Mouse (Mus musculus): ENCODE results near the gene Tspan9.

The Tspan9 gene

DNA sequence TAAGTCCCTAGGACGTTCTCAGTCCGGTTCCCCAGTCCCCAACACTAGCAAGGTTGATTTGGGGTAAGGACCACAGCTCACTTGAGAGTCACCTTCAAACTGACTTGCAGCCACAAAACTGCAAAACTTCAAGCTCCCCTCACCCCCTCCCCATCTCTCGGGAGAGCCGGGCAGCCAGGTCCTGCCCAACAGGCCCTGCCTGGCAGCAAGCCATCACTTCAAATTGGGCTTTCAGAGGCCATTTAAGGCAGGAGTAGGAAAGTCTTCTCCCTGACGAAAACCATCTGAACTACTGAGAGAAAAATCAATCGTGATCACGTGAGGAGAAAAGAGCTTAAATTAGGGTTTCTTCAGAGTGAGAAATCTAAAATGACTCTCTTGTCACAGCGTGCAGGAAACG, 44.2 kb downstream of the Tspan9 start:
- no peak for DNase-seq

DNA sequence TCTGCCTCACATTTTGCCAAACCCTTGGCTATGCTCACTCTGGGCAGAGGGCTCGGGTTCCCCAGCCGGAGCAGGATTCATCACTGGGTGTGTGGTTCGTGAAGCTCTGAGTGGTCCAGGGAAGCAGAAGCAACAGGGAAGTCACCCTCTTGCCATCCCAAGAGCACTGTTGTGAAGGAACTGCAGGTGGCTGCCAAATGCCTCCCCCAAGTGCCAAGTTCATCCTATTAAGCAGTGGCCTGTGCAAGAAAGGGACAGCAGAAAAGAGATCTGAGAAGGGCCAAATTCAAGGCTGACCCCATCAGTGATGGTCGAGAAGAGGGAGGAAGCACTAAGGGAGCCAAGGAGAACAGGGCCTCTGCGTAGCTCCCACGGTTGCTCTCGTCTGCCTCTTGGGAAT, 46.9 kb downstream of the Tspan9 start:
- DNase-seq, result peak; percentile 21

DNA sequence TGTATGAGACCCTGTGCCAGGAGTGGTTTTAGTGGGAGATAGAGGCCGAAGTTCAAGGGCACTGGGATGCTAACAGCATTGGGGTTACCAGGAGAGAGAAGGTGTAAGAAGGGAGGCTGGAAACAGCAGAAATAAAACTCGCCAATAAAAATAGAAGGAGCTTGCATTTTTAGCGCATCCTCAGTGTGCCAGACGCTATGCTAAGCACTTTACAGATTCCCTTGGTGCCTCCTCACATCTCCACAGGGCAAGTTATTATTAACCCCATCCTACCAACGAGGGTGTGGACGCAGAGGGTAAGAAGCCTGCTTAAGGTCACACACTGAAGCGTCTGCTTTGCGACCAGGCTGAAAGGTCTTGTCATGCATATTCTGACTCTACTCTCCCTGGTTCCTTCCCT, 47.5 kb downstream of the Tspan9 start:
- DNase-seq, result no peak

DNA sequence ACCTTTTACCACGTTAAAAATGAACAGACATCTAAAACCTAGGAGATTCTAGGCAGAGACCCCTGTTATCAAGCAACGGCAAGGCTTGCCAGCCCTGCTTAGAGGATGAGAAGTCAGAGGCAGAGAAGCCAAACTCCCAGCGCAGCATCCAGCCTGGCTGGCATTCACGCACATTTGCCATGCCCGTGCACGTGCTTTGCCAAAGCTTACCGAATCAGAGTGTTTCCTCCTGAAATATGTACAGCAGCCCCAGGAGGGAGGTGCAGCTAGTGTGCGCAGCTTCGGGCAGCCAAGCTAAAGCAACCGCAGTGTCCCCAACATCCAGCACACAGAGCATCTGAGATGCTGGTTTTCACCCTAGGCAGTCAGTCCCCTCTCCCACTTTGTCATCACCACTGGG, 48.3 kb downstream of the Tspan9 start:
- DNase-seq, result peak; percentile 46

DNA sequence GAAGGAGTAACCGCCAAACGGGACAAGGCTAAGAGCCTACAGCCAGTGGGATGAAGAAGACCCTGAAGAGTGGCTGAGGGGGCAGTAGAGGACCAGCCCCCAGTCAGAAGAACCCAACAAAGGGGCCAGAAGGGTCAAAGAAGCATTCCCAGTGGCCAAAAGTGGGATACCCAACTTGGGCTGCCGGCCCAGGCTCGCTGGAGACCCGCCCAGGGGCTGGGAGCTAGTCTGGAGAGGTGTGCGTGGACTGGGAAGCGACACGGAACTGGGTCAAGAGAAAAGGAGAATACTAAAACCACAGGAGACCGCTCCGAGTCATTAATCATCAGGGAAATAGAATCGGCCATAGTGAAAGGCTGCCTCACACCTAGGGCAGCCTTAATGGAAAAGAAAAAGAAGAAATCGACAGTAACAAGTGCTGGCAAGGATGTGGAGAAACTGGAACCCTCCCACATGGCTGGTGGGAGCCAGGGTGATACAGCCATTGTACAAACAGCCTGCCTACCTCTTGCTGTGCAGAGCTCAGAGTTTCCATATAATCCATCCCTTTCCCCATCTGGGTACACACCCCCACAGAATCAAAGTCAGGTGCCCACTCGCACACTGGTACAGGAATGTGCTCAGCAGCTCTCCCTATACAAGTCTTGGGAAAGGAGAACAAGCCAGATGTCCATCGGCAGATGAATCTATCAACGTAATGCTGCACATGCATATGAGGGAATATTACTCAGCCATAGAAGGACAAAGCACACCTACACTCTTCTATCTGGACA, 49.4 kb downstream of the Tspan9 start:
- DNase-seq, result peak; percentile 20

DNA sequence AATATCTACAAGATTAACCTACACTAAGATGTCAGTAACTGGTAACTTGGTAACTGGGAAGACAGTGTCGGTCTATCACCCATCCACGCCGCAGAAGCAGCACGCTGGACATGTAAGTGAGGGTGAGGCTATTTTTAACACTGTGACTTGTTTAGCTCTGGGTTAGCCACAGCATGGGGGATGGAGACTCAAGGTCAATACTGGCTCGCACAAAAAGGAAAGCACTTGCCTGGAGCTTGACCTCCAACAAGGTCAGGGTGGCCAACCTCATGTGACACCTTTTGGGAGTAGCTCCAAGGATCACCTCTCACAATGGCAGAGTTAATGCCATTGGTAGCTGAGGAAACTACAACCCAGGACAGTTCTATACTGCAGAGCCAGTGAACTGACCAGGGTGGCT, 50.8 kb downstream of the Tspan9 start:
- DNase-seq, result peak; percentile 18

DNA sequence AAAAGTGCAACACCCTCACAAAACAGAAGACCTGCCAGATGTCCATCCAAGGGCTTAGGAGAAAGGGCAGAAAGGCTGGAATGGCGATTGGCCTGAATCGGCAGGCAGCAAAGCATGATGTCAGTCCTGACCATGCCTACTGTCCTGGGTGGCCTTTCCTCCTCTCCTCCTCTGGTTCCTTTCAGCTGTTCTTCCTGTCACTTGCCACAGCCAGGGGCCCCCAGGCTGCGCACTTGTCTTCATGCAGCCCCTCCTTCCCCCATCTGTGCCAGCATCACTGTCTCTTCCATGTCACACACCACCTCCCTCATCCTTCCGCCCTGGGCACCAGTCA, 51.6 kb downstream of the Tspan9 start:
- no peak for DNase-seq

DNA sequence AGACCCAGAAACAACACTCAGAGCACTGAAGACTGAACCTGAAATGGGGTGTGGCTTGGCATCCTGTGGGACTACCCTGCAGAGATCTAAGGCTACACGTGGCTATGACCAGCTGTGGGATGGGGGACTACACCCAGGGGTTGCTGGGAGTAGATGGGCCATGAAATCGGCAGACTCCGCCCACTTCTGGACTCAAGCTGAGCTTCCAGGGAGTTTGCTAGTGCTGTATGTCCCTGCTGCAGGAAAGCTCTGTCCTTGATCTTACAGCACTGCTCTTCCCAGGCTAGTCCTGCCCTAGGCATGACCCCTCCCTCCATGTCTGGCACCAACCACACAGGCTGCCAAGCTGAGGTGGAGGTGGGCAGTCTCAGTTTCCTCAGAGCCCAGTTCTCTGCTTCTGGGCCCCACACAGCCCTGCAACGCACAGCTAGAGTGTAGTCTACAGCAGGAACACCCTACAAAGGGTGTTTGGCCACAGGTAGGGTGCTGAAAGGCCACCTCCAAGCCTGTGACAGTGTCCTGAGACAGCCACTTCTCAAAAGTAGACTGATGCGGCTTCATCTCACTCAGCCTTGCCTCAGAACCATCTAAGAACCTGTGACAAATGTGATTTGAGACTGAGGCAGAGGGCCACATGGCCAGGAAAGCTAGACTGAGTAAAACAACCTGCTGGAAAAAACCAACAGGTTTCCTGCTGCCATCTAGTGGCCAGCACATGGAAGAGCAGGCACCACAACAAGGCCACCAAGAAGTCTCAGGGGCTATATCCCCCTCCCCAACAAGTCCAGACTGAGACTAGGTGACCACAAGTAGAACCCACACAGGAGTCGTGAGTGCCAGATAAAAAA, 52.2 kb downstream of the Tspan9 start:
- peak; percentile 80 for DNase-seq

DNA sequence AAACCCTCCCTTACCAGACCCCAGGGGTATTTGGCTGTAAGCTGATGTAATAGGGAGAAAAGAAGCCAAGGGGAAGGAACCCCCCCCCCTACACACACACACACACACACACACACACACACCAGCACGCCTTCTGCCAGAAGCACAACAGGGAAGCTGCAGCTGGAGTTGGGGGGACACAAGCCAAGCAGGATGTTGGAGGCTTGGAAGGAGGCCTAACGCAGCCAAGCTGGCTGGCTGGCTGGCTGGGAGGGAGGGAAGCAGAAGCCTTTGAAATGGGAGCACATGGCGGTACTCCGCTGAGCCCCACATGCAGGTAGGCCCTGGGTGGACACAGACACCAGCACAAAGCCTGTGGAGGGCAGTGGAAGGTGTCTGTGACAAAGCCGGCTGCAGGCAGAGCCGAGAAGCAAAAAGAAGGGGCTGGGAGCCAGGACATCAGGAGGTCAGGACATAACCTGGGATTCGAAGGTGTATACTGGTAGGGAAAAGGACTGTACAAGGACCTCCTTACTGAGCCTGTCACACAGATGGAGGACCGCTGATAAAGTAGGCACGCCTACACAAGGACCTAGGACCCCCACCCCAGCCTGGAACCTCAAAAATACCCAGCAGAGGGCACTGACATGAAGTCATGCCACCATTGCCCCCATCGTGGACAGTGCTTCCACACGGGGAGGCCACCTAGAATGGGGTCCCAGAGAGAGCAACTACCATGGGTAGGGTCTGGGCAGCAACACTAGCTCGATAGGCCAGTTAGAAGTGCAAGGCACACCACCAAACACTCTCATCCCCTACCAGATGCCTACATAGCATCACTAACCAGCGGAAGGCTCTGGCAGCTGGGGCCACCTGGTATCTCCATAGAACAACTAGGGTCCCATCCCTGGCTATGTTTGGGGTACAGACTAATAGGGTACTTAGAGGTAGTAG, 53.4 kb downstream of the Tspan9 start:
- DNase-seq, result peak; percentile 45

DNA sequence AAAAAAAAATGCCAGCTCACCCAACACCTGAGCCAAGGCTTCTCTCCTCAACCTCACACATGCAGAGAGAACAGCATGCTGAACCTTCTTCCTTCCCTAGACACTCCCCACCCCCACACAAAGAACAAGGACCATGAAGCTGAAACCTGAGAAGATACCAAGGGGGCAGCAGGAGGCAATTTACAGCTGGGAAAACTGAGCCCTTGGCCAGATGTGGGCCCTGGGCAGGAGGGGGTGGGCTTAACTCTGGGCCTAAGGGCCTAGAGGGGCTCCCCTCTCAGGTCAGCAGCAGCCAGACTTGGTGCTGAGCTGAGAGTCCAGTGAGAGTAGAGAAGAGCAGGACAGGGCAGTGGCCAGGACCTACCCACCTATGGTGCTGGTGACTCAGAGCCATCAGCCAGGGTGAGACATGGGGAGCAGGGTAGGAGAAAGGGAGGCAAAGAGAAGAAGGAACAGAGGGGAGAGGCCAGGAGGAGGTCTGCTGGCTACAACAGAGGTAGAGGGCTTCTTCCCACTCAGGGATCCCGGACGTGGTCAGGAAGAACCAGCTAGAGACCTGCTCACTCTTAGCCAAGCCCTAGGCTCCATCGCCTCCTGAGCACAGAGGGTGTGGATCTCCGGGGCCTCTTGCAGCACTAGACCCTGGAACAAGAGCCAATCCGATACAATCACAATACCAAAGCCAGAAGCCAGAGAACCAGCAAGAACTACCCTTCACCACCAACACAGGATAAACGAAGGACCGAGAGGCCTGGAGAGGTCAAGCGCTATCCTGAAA, 54.5 kb downstream of the Tspan9 start:
- peak; percentile 39 for DNase-seq

DNA sequence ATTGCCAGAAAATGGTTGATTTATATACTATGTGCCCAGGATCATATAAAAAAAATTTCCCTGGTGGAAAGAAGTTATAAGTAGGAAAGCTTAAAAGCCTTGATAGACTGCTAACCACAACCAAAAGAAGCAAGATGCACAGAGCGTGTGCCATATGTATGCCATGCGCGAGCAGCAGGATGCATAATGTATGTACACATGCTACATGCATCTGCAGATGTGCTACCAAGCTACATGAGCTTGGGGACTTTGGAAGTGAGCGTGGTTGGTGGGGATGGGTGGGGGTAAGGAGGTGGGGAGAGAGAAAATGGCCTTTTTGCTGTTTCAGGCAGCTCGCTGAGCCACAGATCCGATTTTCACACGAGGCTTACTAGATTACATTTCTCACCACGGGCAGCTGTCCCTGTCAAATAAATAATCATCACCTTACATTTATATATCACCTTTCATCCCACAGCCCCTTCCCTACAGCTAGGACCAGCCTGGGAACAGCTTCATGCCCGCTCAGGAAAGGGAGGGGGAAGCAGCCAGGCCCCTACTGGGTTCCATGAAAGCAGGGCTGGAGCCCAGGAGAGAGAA, 57.8 kb downstream of the Tspan9 start:
- no peak for DNase-seq

DNA sequence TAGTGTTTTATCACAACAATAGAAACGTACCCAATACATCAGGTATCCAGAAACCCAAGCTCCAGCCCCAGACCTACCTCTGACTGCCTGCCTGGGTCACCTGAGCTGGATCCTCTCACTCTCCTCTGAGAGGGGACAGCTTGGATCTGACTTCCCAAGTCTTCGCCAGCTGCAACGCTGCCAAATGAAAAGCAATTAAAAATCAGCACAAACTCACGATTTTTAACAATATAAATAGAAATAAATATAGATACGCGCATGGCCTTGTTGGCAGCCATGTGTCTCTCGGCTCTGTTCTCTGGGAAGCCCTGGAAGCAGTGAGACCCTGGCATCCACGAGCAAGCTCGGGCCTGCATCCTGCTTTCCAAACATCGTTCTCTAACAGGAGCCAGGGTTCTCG, 60.1 kb downstream of the Tspan9 start:
- DNase-seq, result no peak

DNA sequence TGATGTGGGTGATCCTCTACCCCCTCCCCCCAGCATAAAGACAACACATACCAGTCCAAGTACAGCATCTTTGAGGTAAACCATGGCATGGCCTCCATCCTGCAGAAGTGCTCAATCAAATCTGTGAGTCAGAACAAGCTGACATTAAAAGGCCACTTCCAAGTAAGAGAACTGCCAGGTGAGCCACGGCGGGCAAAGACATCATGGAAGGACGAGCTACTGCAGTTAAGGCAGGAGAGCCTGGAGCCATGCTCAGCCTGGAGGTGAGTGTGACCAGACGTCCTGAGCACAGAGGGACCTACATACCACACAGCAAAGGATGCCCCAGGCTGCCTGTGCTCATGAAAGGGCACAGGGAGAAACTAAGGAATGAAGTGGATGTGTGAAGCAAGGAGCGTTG, 61.6 kb downstream of the Tspan9 start:
- no peak for DNase-seq

DNA sequence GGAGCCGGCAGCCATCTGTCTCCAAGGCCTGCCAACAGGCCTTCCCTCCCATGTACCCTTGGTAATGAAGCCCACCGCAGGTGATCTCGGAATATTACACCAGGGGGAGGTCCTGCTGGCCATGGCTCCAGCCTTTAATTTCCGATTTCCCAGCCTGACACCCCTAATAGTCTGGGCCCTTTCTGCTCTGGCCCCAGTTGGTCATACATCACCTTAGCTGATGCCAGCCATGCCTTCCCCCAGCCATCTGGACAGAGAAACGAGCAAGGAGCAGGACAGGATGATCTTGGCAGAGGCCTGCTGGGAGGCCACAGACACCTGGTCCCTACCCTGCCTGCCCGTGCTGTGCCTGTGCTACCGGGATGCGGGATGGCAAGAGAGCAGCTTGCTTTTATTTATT, 62.1 kb downstream of the Tspan9 start:
- peak; percentile 93 for DNase-seq

DNA sequence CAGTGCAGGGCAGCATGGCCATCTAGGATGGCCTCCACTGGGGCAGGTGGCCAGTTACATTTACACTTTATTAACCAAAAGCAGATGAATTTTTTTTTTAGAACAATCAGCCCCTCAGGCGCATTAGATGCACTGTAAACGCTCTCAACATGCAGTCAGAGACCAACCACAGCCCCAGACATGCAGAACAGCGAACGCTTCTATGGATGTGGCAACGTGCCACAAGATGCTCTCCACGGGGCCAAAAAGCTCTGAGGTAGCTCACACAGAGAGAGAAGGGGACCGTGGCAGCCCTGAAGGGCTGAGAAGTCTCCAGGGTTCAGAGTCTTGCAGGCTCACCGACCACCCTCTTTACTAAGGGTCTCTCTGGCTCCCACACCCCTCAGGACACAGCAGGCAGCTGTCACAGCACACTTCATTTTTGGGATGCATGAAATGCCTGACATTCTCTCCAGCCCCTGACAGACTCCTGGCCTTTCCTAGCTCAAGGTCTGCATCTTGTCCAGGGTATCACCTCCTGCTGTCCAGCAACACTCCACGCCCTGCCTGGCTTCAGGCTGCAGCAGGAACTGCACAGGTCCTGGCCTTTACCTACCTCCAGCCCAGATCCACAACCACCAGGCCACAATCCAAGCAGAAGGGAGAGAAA, 63.7 kb downstream of the Tspan9 start:
- DNase-seq, result no peak

DNA sequence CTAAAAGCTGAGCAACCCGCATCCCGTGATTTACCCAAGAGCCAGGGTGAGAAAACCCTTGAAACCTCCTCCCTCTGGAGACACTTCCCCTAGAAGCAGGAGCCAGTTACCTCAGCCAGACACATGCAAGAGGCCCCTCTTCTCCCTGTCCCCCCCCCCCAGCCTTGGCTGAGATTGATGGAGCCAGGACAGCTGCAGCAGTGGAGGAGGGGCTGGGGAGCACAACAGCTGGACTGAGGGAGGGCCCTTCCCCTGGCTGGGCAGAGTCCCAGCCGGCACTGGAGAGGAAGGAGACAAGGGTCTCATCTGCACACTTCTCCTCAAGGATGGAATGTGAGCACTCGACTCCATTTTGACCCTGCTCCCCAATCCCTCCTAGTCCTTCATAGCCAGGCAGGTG, 64.9 kb downstream of the Tspan9 start:
- no peak for DNase-seq

DNA sequence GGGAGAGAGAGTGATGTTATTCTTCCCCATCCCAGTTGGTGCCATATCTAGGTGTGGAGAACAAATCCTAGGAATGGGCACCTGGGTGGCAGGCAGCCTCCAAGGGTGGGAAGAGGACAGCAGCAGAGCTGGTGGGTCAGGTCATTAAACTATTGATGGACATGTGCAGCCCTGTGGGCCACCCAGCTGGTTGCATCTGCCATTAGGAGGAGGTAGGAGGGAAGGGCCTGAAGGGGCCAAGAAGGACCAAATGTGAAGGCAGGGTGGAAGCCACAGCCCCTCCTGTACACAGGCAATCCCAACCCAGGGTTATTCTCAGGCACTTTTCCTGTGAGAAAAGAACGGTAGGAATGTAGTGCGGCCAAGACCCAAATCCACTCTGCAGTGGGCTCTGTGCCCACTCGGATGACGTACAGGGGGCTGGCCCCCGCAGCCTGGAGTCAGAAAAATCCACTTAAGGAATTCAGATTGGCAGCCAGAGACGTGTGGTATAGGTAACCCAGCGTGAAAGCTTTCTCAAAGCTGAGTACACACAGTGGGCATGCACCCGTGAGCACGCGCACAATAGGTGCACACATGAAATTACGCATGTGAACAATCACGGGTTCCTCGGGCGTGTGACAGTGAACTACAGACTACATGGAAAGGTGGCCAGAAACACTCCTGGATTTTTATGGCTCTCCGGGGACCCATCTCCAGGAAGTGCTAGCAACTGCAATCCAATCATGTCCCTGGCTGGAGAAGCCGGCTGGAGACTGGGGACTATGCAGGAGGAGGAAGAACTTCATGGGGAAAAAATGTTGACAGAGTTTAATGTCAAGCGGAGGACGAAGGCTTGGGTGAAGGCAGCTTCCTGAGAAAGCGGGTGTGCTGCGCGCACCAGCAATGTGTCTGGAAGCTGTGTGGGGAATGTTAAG, 67.0 kb downstream of the Tspan9 start:
- DNase-seq, result no peak

DNA sequence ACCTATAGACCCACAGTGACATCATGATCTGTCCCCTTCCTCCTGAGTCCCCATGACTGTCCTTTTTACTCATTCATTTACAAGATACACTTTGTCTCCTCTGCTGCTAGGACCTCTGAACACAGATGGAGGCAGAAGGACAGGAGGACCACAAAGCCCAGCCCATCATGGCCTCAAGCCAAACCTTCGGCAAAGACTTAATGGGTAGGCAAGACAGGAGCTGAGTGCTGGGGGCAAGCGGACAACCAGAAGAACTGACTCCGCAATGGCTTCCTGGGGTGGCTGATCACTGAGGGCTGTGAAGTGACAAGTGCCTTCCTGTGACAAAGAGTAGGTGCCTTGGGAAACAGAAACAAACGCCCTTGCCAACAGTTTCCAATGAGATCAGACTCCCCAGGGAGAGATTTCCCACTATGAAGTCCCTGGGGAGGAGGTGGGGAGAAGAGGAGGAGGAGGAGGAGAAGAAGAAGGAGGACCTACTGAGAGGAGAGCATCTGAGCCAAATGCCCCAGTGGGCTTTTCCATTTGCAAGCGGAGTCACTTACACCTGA, 67.9 kb downstream of the Tspan9 start:
- DNase-seq, result no peak

DNA sequence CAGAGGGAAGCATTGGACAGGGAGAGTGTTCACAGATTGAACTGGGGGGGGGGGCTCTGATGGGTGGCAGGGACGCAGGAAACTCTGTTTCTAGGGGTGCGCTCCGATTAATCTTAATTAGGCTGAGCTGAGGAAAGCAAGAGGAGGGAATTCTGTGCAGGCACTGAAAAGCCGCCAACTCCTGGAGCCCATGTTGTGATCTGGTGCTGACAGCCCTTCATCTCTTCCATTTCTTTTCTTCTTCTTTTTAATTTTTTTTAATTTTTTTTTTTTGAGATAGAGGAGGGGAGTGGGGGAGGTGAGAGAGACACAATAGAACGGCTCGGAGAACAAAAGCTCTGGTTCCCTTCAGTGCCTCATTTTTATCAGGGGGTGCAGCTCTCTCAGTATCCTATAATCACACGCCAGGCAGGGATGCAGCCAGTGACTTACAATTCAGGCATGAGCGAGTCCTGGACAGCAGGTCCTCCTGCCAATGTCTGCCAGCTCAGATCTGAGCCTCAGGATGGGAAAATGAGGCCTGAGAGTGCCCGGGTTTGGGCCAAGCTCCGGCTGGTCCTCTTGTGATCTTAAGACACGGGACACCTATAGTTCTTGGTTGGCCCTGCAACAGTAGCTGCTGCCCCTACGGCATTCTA, 72.4 kb downstream of the Tspan9 start:
- DNase-seq, result peak; percentile 68

Measured in cerebellum, adult 8-10 months (tissue).